Mouse (Mus musculus) intestine, embryonic 14.5 days (tissue): ENCODE data around the gene Zfp217. TPM values are rescaled to one million over a fixed set of nuclear protein-coding genes. Genes with fewer than 3 reads are reported as not detected.

Experiments used
- ATAC-seq: fragments of 200-750 bp; cut with Nextera tagmentation; replicated peaks from 2 replicates; pipeline ENCODE4 v1.8.0; 2017; ENCODE audit warnings: low read depth, moderate number of reproducible peaks, moderate TSS enrichment, moderate library complexity; ENCODE audit not compliant: low FRiP score, low TSS enrichment
- DNase-seq: peaks from one replicate; pipeline ENCODE4 v3.0.0-alpha.2; 2018; ENCODE audit warnings: low spot score
- H3K27ac ChIP-seq: fragments of 300-500 bp; sonication (generic); 2 replicates; pipeline ENCODE4 v1.5.1; 2014; ENCODE audit warnings: low read depth, mild to moderate bottlenecking, control low read depth
- H3K27me3 ChIP-seq: fragments of 300-500 bp; sonication (generic); replicated peaks from 2 replicates; pipeline ENCODE4 v1.6.1; 2014; ENCODE audit warnings: low read length, control low read depth; ENCODE audit not compliant: control insufficient read depth, insufficient read depth
- H3K36me3 ChIP-seq: fragments of 300-500 bp; sonication (generic); 2 replicates; pipeline ENCODE4 v1.6.1; 2014; ENCODE audit warnings: low read length, control low read depth; ENCODE audit not compliant: control insufficient read depth, insufficient read depth
- H3K4me1 ChIP-seq: fragments of 300-500 bp; sonication (generic); replicated peaks from 2 replicates; pipeline ENCODE4 v1.6.1; 2014; ENCODE audit warnings: low read length, control low read depth, mixed read lengths; ENCODE audit not compliant: control insufficient read depth, insufficient read depth
- H3K4me2 ChIP-seq: fragments of 300-500 bp; sonication (generic); 2 replicates; pipeline ENCODE4 v1.6.1; 2014; ENCODE audit warnings: low read length
- H3K4me3 ChIP-seq: fragments of 300-500 bp; sonication (generic); 2 replicates; pipeline ENCODE4 v1.5.1; 2014; ENCODE audit warnings: low read depth, low read length, control low read depth, mixed read lengths
- H3K9ac ChIP-seq: fragments of 300-500 bp; sonication (generic); 2 replicates; pipeline ENCODE4 v1.6.1; 2014; ENCODE audit warnings: mild to moderate bottlenecking, low read length
- H3K9me3 ChIP-seq: fragments of 300-500 bp; sonication (generic); 2 replicates; pipeline ENCODE4 v1.6.1; 2016; ENCODE audit warnings: low read length, control low read depth; ENCODE audit not compliant: control insufficient read depth
- WGBS: fragments of 180-500 bp; shearing (Covaris S2); extraction: QIAGEN DNeasy Blood & Tissue Kit; methylation state at CpG from one replicate; pipeline ENCODE4 v1.1.7; 2014; 5-methylcytosine and 5-hydroxymethylcytosine counted together
- polyA plus RNA-seq: library from polyadenylated mRNA; unstranded; fragments of >200 nt; fragmentation: Nextera tagmentation; extraction: Ambion mirVana; gene quantifications from 2 replicates; pipeline ENCODE4 v1.2.1, GENCODE M21; 2014

Zfp217 gene
- polyA plus RNA-seq, 1 experiment from 2014 or later, result 4.3 TPM

- Histone ChIP-seq H3K4me3 (no peak overlapping the region), H3K9ac (no peak overlapping the region), H3K36me3 (no peaks in the 10 kb centered on the region), H3K27ac (peak overlapping the region; percentile 28; the same call in 1 of the 2 replicates), H3K4me2 (no peak overlapping the region), H3K9me3 (peaks cover 5% of the 10 kb centered on the region; the same call in 1 of the 2 replicates), H3K27me3 (no peaks in the 10 kb centered on the region), H3K4me1 (peaks cover 7% of the 10 kb centered on the region; the same call in 1 of the 2 replicates)
- ATAC-seq (no peak), DNase-seq (no peak)
- WGBS, result 61% methylated on average over 14 of the region's 14 CpGs
Measured at GRCm38 (mm10) chr2:170058774-170059173, 89.1 kb downstream of the Zfp217 start.
